Mouse (Mus musculus) midbrain, embryonic 10.5 days (tissue): ENCODE measurements around the gene Cacna2d3. TPM values are rescaled to one million over a fixed set of nuclear protein-coding genes. Genes with fewer than 3 reads are reported as not detected.
A peak's percentile ranks its signal among the peaks of the same experiment; 100 is the strongest.

Experiments used
- DNase-seq: peaks from one replicate; pipeline ENCODE4 v3.0.0-alpha.2; 2017; ENCODE audit warnings: low spot score
- H3K27ac ChIP-seq: fragments of 300-500 bp; sonication (generic); replicated peaks from 2 replicates; pipeline ENCODE4 v1.5.1; 2016; ENCODE audit warnings: mild to moderate bottlenecking
- H3K27me3 ChIP-seq: fragments of 300-500 bp; sonication (generic); 2 replicates; pipeline ENCODE4 v1.6.1; 2016; ENCODE audit warnings: low read depth, mild to moderate bottlenecking; ENCODE audit not compliant: poor library complexity, severe bottlenecking
- H3K36me3 ChIP-seq: fragments of 300-500 bp; sonication (generic); 2 replicates; pipeline ENCODE4 v1.6.1; 2016; ENCODE audit warnings: mild to moderate bottlenecking, moderate library complexity
- H3K4me1 ChIP-seq: fragments of 300-500 bp; sonication (generic); 2 replicates; pipeline ENCODE4 v1.6.1; 2016
- H3K4me3 ChIP-seq: fragments of 300-500 bp; sonication (generic); 2 replicates; pipeline ENCODE4 v1.5.1; 2016; ENCODE audit warnings: mild to moderate bottlenecking, moderate library complexity
- H3K9me3 ChIP-seq: fragments of 300-500 bp; sonication (generic); replicated peaks from 2 replicates; pipeline ENCODE4 v1.6.1; 2016; ENCODE audit warnings: mild to moderate bottlenecking
- WGBS: fragments of 180-500 bp; shearing (Covaris S2); methylation state at CpG from one replicate; pipeline ENCODE4 v1.1.7; 2016; 5-methylcytosine and 5-hydroxymethylcytosine counted together
- polyA plus RNA-seq: library from polyadenylated mRNA; unstranded; fragments of >200 nt; fragmentation: Nextera tagmentation; extraction: Ambion mirVana; gene quantifications from 2 replicates; pipeline ENCODE4 v1.2.1, GENCODE M21; 2016

Cacna2d3 gene
- polyA plus RNA-seq, 1 experiment from 2014 or later, result 5.6 TPM

- H3K36me3 ChIP-seq, result no peaks in the 10 kb centered on the region
- peaks cover 6% of the 10 kb centered on the region; the same call in 1 of the 2 replicates for H3K4me1 ChIP-seq
- no peaks in the 10 kb centered on the region for H3K9me3 ChIP-seq
- 0 out of 2 replicates have a peak overlapping the region, but pooled peaks have one; percentile 34 for H3K27ac ChIP-seq
- DNase-seq, result no peak
- no peak overlapping the region for H3K4me3 ChIP-seq
- no peaks in the 10 kb centered on the region for H3K27me3 ChIP-seq
Measured at GRCm38 (mm10) chr14:29196171-29196570, 525.5 kb downstream of the Cacna2d3 start.

GRCm38 (mm10) chr14:29191426-29191825 lies 530.2 kb downstream of the Cacna2d3 start:
- no peak for DNase-seq
- WGBS, result 92% methylated on average over 3 of the region's 3 CpGs

GRCm38 (mm10) chr14:29183730-29184129 lies 537.9 kb downstream of the Cacna2d3 start:
- Histone ChIP-seq H3K4me1 (peaks cover 23% of the 10 kb centered on the region), H3K27ac (no peak overlapping the region; the same call in 1 of the 2 replicates), H3K4me3 (no peak overlapping the region), H3K36me3 (no peaks in the 10 kb centered on the region), H3K9me3 (no peaks in the 10 kb centered on the region), H3K27me3 (no peaks in the 10 kb centered on the region)
- WGBS, result 92% methylated on average over 5 of the region's 5 CpGs
- no peak for DNase-seq

More at GRCm38 (mm10) chr14:29191426-29191825, 530.2 kb downstream of the Cacna2d3 start:
- no peaks in the 10 kb centered on the region for H3K9me3 ChIP-seq
- H3K27me3 ChIP-seq, result no peaks in the 10 kb centered on the region
- H3K4me1 ChIP-seq, result peaks cover 6% of the 10 kb centered on the region; the same call in 1 of the 2 replicates
- no peak overlapping the region for H3K4me3 ChIP-seq
- H3K36me3 ChIP-seq, result no peaks in the 10 kb centered on the region
- H3K27ac ChIP-seq, result no peak overlapping the region

GRCm38 (mm10) chr14:29179397-29179888 lies 542.2 kb downstream of the Cacna2d3 start:
- Histone ChIP-seq H3K27me3 (no peaks in the 10 kb centered on the region), H3K4me3 (peak overlapping the region; percentile 9; the same call in 1 of the 2 replicates), H3K27ac (peak overlapping the region; percentile 79), H3K9me3 (no peaks in the 10 kb centered on the region), H3K36me3 (no peaks in the 10 kb centered on the region), H3K4me1 (peaks cover 35% of the 10 kb centered on the region)
- WGBS, result 39% methylated on average over 11 of the region's 11 CpGs
- no peak for DNase-seq

- Histone ChIP-seq H3K36me3 (no peaks in the 10 kb centered on the region), H3K27ac (peak overlapping the region; percentile 79), H3K9me3 (no peaks in the 10 kb centered on the region), H3K4me3 (no peak overlapping the region), H3K4me1 (peaks cover 35% of the 10 kb centered on the region), H3K27me3 (no peaks in the 10 kb centered on the region)
- 15% methylated on average over 15 of the region's 15 CpGs for WGBS
- peak; percentile 86 for DNase-seq
Measured at GRCm38 (mm10) chr14:29178695-29179396, 542.8 kb downstream of the Cacna2d3 start.

GRCm38 (mm10) chr14:29174762-29175161 lies 546.9 kb downstream of the Cacna2d3 start:
- Histone ChIP-seq H3K4me1 (peaks cover 22% of the 10 kb centered on the region), H3K27me3 (no peaks in the 10 kb centered on the region), H3K36me3 (no peaks in the 10 kb centered on the region), H3K9me3 (no peaks in the 10 kb centered on the region), H3K4me3 (no peak overlapping the region), H3K27ac (no peak overlapping the region)
- whole genome bisulfite sequencing, result 90% methylated on average over 3 of the region's 3 CpGs
- no peak for DNase-seq

- H3K4me3 ChIP-seq, result no peak overlapping the region
- H3K36me3 ChIP-seq, result no peaks in the 10 kb centered on the region
- whole genome bisulfite sequencing, result 88% methylated on average over 2 of the region's 2 CpGs
- H3K27ac ChIP-seq, result no peak overlapping the region
- no peak for DNase-seq
- no peaks in the 10 kb centered on the region for H3K9me3 ChIP-seq
- no peaks in the 10 kb centered on the region for H3K27me3 ChIP-seq
- H3K4me1 ChIP-seq, result peaks cover 3% of the 10 kb centered on the region; the same call in 1 of the 2 replicates
Measured at GRCm38 (mm10) chr14:29172207-29172606, 549.5 kb downstream of the Cacna2d3 start.

GRCm38 (mm10) chr14:29164653-29165030 lies 557.0 kb downstream of the Cacna2d3 start:
- Histone ChIP-seq H3K36me3 (no peaks in the 10 kb centered on the region), H3K4me1 (peaks cover 3% of the 10 kb centered on the region; the same call in 1 of the 2 replicates), H3K27ac (no peak overlapping the region), H3K4me3 (no peak overlapping the region), H3K27me3 (no peaks in the 10 kb centered on the region), H3K9me3 (no peaks in the 10 kb centered on the region)
- DNase-seq, result no peak
- 94% methylated on average over 6 of the region's 6 CpGs for WGBS

GRCm38 (mm10) chr14:29163998-29164652 lies 557.5 kb downstream of the Cacna2d3 start:
- H3K36me3 ChIP-seq, result 0 out of 2 replicates have a peak, but pooled peaks cover 1% of the 10 kb centered on the region
- no peak for DNase-seq
- no peak overlapping the region for H3K4me3 ChIP-seq
- WGBS, result 88% methylated on average over 4 of the region's 4 CpGs
- H3K27ac ChIP-seq, result no peak overlapping the region
- no peaks in the 10 kb centered on the region for H3K9me3 ChIP-seq
- H3K4me1 ChIP-seq, result no peaks in the 10 kb centered on the region
- H3K27me3 ChIP-seq, result no peaks in the 10 kb centered on the region

- 0 out of 2 replicates have a peak, but pooled peaks cover 6% of the 10 kb centered on the region for H3K36me3 ChIP-seq
- no peak overlapping the region for H3K4me3 ChIP-seq
- no peaks in the 10 kb centered on the region for H3K27me3 ChIP-seq
- peaks cover 4% of the 10 kb centered on the region; the same call in 1 of the 2 replicates for H3K4me1 ChIP-seq
- 88% methylated on average over 3 of the region's 3 CpGs for WGBS
- no peaks in the 10 kb centered on the region; the same call in 1 of the 2 replicates for H3K9me3 ChIP-seq
- no peak overlapping the region for H3K27ac ChIP-seq
- no peak for DNase-seq
Measured at GRCm38 (mm10) chr14:29159803-29160202, 561.9 kb downstream of the Cacna2d3 start.

- Histone ChIP-seq H3K9me3 (no peaks in the 10 kb centered on the region; the same call in 1 of the 2 replicates), H3K27me3 (no peaks in the 10 kb centered on the region), H3K4me3 (no peak overlapping the region), H3K4me1 (peaks cover 4% of the 10 kb centered on the region; the same call in 1 of the 2 replicates), H3K36me3 (0 out of 2 replicates have a peak, but pooled peaks cover 6% of the 10 kb centered on the region), H3K27ac (no peak overlapping the region)
- no peak for DNase-seq
- WGBS, result 91% methylated on average over 5 of the region's 5 CpGs
Measured at GRCm38 (mm10) chr14:29157096-29157495, 564.6 kb downstream of the Cacna2d3 start.

GRCm38 (mm10) chr14:29144184-29144583 lies 577.5 kb downstream of the Cacna2d3 start:
- no peak for DNase-seq
- 75% methylated on average over 2 of the region's 2 CpGs for WGBS
- no peaks in the 10 kb centered on the region for H3K27me3 ChIP-seq
- H3K9me3 ChIP-seq, result no peaks in the 10 kb centered on the region
- H3K4me3 ChIP-seq, result no peak overlapping the region
- peaks cover 3% of the 10 kb centered on the region; the same call in 1 of the 2 replicates for H3K4me1 ChIP-seq
- no peak overlapping the region for H3K27ac ChIP-seq
- H3K36me3 ChIP-seq, result no peaks in the 10 kb centered on the region

- Histone ChIP-seq H3K4me1 (peaks cover 3% of the 10 kb centered on the region; the same call in 1 of the 2 replicates), H3K9me3 (no peaks in the 10 kb centered on the region), H3K36me3 (no peaks in the 10 kb centered on the region), H3K4me3 (no peak overlapping the region), H3K27ac (no peak overlapping the region), H3K27me3 (no peaks in the 10 kb centered on the region)
- no peak for DNase-seq
- 94% methylated on average over 7 of the region's 7 CpGs for WGBS
Measured at GRCm38 (mm10) chr14:29137614-29138013, 584.0 kb downstream of the Cacna2d3 start.
